Mouse (Mus musculus): ENCODE measurements around the gene Lifr.

- TF ChIP-seq CTCF (IDR thresholded peaks at IDR 0.05; ENCODE audit: borderline replicate concordance, insufficient read depth, low read depth, low read length) (no peak), POLR2A (IDR thresholded peaks at IDR 0.05; ENCODE audit: borderline replicate concordance, insufficient read depth, low read length) (no peak)
Observed at GRCm38 (mm10) chr15:7201421-7202380, 111.3 kb downstream of the Lifr start.
